Mouse (Mus musculus): ENCODE data around the gene Usp29.
"Not testable (repeated sequence)": the region's sequence is repeated elsewhere in the genome, so short reads cannot be mapped to it uniquely, and the experiment has no call there.

Gene Usp29

DNA sequence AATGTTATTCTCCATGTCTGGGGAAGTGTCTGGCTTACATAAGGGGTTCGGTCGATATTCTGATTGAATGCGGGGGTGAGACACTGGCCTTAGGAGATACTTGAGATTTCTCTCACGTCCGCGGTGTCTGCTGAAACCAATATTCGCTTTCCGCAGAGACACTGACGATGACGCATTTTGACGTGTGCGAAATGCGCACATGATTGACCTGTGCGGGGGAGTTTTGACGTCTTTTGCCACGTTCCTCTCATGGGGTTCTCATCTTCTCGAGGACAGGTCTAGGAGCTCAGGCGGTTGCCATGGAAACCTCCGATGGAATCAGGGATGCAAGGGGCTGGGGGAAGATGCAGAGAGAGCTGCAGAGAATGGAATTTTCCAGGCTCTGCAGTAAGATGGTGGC lies 144.1 kb downstream of the Usp29 start:
- no peak for DNase-seq (ENCODE audit: low read depth)

DNA sequence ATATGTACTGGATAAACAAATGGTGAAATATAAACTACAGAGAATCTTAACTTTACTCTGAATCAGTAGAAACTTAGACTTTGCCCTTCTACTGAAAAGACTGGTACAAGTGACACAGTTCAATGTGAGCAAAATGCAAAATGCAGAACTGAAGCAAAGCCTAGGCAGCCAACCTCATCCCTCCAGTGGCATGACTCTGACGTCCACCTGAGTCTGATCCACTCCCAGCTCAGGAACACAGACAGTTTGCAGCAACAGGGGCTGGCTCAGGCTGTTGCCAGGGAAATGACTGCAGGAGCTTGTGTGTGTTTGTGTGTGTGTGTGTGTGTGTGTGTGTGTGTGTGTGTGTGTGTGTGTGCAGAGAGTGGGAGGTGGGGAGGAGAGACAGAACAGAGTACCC lies 147.8 kb downstream of the Usp29 start:
- DNase-seq (ENCODE audit: low read depth): no peak

DNA sequence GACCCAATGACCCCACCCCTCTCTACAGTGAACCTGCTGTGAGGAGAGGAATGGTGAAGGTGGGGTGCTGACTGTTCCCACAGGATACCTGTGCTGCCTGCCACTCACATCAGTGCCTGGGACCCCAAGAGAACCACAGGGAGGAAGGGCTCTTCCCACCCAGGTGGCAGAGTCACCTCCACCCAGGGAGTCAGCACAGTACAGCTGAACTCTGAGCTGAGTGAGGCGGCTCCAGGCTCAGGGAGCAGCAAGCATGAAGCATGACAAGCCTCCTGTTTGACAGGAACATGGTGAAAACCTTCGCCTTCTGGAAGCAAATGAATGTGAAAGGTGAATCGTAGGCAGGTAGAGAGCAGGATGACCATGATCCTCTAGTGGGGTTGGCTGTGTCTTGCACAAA lies 148.5 kb downstream of the Usp29 start:
- not testable (repeated sequence) for DNase-seq (ENCODE audit: low read depth)

DNA sequence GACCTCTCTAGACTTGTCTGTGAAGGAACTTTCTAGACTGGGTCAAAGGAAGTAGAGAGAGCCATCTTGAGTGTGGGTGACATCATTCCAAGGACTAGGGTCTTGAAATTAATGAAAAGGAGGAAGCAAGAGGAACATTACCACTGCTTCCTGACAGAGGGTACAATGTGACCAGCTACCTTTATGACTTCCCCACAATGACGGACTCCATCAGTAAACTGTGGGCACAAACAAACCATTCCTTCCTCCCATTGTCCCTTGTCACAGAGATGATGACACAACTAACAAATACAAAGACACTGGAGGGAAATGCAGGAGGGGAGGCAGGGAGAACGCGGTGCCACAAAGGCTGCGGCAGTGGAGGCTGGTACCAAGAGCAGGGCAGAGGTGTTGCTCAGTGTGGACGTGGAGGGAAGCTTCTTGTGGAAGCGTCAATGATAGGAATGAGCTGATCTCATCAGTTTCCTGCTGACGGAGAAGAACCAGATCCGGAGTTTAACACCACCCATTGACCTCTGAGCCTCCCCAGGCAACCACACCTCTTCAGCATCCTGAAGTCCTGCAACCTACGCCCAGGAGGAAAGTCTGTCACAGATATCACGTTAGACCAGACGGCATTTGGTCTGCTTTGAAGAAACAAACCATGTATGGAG lies 149.3 kb downstream of the Usp29 start:
- no peak for DNase-seq (ENCODE audit: low read depth)

DNA sequence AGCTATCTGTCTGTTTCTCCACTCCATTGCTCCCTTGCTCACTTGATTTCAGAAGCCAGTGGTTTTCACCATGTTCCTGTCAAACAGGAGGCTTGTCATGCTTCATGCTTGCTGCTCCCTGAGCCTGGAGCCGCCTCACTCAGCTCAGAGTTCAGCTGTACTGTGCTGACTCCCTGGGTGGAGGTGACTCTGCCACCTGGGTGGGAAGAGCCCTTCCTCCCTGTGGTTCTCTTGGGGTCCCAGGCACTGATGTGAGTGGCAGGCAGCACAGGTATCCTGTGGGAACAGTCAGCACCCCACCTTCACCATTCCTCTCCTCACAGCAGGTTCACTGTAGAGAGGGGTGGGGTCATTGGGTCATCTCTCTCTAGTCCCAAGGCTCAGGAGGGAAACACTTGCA lies 150.5 kb downstream of the Usp29 start:
- DNase-seq (ENCODE audit: low read depth): not testable (repeated sequence)

DNA sequence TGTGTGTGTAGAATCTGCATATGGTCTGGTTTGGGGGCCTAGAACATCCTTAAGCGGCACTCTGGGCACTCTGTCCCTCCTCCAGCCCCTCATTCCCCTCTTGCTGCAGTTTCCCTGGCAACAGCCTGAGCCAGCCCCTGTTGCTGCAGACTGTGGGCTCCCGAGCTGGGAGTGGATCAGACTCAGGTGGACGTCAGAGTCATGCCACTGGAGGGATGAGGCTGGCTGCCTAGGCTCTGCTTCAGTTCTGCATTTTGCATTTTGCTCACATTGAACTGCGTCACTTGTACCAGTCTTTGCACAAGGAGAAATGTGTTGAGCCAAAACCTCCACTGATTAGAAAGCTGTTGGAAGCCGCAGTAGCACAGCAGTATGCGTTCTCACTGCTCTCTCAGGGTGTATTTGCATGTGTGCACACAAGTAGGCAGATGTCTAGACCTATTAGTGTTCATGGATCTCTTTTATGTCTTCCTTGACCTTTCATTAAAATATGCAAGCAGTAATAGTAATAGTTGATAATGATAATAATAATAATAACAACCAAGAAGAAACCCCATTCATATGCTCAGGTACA lies 151.2 kb downstream of the Usp29 start:
- no peak for DNase-seq (ENCODE audit: low read depth)

DNA sequence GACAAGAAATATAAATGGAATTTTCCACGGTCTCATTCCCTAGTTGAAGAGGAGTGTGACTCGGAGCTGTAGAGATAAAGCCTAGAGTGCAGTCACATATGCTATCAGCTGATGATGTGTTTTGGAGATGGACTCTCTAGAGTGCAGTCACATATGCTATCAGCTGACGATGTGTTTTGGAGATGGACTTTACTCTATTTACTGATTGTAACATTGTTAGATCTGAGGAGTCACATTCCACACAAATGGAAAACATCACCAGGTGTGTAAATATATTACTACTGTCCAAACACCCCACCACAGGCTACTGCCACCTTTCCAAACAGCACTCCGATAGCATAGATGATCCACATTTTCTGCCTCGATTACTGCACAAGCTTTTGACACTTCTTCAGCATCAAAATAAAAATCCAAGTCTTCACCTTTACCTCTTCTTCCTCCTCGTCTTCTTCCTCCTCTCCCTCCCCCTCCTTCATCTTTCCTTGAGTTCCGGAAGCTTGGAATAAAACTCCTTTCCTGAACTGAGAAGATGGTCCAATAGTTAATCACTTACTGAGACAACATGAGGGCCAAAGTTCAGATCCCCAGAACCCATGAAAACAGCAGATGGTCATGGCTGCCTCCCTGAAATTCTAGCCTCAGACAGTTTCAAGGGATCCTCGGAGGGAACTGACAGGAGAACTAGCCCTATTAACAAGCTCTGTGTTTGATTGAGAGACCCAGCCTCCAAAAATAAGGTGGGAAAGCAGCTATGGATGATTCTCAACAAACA lies 153.2 kb downstream of the Usp29 start:
- DNase-seq (ENCODE audit: low read depth): no peak

DNA sequence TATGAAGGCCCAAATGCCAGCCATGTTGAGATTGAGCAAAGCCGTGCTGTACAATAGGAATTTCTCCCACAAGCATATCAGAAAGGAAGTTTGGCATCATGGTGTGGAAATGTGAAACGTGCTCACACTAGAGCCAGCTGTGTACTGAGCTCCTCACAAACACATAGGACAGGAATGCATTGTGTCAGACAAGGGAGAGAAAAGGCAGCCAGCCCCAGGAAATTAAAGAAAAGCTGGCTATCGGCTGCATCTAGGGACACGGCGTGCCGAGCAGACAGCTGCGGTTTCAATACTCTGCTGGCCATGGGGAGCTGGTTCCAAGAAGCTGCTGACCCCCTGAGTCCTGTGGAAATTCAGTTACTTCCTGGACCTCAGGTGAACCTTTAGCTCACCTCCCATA lies 155.0 kb downstream of the Usp29 start:
- no peak for DNase-seq (ENCODE audit: low read depth)

DNA sequence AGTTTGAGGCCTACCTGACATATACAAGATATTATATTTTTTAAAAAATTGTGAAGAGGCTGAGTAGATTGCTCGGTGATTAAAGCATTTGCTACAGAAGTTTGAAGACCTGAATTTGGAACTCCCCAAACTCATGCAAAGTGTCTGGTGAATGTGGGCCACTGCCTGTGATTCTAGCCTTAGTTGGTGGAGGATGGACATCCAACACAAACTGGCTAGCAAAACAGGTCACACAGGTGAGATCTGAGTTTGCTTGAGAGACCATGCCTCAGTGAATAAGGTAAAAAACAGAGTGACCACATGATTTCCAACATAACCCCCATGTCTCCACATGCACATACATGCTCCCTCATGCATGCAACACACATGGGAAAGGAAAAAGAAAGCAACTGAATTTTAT lies 156.5 kb downstream of the Usp29 start:
- no peak for DNase-seq (ENCODE audit: low read depth)

DNA sequence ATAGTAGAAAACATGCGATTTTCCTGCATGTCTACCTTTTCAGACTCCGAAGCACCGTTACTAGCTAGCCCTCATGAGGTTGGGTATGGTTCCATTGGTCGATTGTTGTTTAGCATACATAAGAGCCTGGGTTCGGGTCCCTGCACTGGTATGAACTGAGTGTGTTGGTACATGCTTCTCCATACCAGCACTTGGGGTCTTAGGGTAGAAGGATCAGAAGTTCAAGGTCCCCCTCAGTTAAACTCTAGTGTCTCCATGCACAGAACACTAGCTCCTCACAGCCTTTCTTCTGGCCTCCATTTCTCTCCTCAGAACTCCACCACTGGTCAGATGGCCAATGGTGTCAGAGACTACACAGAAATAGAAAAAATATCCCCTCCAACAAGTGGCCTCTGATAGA lies 159.5 kb downstream of the Usp29 start:
- DNase-seq (ENCODE audit: low read depth): no peak

DNA sequence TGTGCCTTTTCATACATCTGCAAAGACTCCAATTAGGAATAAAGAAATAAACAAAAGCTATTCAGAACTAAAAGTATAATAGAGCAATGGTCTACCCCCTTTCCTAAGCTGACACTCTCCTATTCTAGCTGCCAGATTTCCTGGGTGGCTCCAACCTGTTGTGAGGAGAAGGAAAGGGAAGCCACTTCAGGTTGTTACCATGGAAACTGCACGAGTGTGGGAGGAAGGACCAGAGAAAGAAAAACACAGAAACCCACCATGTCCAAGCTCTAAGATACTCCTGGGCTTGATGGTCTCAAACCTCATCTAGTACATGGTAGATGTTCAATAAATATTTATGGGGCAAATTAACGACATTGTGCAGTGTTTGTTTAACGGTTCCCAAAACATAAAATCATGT lies 160.8 kb downstream of the Usp29 start:
- no peak for DNase-seq (ENCODE audit: low read depth)

DNA sequence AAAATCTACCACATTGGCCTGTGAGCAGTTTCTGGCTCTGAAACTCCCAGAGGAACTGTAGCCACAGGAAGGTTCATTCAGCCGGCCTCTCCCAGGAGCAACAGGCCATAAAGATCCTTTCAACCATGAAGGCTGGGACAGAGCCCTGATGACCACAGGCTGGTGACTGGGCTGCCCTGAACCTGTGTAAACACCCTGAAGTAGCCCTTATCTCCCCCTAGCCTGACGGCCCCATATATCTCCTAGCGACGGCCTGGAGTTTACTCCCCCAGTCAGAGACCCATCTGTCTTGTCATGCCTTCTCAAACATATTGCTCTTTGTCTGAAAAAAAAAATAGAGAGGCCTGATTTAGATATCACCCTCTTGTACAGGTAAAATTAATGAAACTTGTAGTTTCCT lies 166.6 kb downstream of the Usp29 start:
- not testable (repeated sequence) for DNase-seq (ENCODE audit: low read depth)

DNA sequence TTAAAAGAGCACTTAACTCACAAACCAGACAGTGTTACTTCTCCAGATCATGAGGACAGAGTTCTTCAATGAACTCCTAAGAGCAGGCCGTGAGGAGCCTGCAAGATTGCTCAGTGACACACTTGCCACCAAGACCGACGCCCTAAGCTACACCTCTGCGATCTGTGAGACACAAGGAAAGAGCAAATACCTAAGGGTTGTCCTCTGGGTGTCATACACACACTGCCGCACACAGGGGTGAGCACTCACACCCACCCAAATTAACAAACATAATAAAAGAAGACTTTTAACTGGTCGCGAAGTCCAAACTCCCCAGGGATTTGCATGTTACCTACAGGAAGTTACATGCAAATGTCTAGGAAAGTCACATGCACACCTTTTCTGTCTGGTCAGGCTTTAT lies 170.3 kb downstream of the Usp29 start:
- no peak for DNase-seq (ENCODE audit: low read depth)

DNA sequence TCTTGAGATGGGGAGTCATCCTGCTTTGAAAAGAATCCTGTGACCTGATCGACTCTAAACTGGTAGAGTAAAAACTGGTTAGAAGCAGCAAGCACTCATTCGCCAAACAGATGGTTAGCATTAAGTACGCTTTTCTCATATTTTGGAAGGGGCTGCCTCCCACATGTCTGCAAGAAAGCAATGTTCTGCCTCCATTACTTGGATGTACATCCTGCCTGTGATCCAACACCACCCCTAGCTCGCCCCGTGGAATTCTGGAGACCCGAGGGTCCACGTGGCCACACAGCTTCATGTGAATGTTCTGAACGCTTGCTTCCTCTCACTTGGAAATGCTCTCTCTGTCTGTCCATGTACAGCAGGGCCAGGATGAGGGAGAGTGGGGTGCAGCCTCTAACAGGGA lies 173.1 kb downstream of the Usp29 start:
- DNase-seq (ENCODE audit: low read depth): no peak

DNA sequence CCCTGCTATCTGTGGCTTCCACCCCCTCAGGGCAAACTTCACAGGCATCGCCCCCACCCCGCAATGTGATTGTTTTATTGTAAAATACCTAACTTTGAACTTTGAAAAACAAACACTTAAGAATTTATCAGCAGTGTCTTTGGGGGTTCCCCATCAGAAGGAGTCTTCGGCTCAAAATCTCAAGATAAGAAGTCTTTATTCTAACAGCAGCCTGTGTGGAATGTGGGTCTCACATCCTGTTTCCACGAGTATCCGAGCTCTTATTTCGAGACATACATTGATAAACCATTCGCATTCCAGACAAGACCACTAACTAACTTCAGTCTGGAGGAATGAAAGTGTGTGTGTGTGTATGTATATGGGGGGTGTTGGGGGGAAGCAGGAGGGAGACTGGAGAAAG lies 180.1 kb downstream of the Usp29 start:
- no peak for DNase-seq (ENCODE audit: low read depth)

DNA sequence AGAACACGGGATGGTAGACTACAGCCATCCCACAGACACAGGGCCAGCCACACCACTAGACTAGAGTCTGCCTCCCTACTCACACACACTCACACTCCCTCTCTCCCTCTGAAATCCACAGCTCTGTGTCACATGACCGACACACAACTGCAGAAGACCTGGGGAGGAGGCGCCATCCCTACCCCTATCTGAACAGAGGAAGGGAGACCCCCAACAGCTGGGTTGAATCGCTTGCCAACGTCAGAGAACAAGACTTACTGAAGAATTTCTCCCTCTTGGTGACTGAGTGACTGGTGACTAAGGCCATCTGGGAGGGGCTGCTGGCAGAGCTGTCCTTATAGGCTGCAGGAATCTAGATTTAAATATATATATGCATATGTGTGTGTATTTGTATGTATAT lies 181.4 kb downstream of the Usp29 start:
- DNase-seq (ENCODE audit: low read depth): no peak

DNA sequence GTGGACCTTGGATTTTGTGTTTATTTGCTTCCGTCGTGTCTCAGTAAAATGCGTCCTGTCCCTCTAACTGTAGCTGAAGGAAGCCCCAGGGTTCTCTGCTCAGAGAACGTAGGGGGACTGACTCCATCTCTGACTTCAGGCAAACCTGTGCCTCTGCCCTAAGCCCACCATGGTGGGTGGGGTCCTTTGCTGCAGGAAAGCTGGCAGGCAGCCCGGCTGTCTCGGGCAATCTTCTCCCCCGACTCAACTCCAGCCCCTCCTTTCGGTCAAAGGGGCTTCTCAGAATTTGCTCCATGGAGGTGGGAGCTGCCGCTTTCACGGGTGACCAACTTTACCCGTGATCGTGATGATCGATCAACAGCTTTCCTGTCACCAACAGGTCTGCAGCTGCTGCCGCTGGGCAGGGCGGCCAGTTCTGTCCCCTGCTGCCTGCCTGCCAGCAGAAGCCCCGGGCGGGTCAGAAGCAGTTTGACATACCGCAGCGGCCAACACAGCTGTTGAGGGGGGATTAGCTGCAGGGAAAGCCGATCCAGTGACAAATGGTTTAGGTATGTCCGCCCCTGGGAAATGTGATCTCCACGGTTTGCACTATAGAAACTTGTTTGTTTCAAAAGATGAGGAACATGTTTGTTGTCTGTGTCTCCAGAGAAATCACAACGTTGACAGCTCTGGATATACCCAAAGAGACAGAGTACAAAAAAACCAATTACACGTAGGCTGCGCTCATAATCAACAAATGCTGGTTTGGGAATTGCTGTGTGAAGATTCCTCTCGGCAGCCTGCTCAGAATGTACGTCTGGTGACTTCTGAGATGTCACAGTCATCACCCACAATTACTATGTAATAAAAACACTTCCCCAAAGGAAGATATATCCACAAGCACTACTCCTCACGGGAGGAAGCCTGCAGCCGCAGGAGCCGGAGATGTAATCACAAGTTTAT lies 183.3 kb downstream of the Usp29 start:
- DNase-seq (ENCODE audit: low read depth): no peak

DNA sequence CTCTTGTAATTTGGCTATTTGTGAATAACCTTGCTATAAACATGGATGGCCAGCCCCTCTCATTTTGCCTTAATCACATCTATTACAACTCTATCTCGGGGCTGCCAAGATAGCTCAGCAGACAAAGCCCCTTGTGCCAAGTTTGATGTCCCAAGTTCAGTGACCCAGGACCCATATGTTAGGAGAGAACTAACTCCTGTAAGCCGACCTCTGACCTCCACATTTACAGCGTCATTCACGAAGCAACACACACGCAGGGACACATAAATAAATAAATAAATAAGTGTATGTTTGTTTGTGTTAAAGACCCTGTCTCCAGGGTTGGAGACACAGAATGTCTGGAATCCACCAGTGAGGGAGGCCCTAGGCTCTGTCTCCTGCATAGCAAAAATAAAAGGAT lies 186.7 kb downstream of the Usp29 start:
- no peak for DNase-seq (ENCODE audit: low read depth)

DNA sequence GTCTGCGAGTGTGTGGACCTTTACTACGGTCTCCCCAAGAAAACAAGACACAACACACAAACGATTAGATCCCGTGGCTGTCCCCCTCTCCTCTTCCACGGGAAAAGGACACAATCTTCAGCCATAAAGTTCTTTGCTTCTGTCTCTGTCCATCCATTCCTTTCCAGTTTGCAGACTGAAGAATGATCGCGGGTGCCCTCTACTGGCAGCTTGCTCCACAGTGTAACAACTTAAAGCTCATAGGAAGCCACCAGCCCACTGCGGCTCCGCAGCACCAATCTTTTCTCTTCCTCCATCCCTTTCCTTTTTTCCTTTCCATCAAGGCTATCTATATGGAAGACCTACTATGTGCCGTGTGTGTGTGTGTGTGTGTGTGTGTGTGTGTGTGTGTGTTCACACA lies 187.9 kb downstream of the Usp29 start:
- DNase-seq (ENCODE audit: low read depth): peak; percentile 24

DNA sequence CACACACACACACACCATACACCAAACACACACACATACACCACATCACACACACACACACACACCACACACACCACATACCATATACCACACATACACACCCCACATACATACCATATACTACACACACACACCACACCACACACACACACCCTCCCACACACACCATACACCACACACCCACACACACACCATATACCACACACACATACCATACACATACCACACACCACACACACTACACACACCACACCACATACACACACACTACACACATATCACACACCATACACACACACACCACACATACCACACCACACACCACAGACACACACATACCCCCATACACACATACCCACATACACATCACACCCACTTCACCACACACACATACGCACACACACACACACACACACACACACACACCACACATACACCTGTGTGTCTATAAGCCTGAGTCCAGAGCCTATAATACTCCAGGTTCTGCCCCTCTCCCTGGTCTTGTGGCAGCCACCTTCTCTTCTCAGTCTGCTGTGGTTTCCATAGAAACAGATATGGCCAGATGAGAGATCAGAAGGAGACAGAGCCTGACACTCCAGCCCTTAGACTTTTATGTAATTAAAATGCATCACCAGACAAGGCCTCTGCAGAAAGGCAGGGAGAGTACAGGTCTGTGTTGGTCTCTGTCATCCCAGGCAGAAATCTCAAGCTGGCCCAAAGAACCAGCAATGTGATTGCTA lies 188.9 kb downstream of the Usp29 start:
- no peak for DNase-seq (ENCODE audit: low read depth)

DNA sequence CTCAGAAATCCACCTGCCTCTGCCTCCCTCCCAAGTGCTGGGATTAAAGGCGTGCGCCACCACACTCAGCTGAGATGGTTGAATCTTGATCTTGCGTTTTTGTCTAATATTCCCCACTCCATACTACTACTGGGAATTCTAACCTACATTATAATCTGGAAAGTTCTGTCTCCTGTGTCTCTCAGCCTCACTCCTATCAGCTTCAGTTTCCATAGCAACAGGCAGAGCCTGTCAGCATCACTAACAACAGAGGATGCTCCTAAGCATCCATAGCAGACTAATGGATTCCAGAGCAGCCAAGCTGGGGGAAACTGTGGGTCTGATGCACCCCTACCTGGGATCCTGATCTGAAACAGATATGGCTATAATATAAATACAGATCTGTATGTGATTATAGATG lies 193.1 kb downstream of the Usp29 start:
- no peak for DNase-seq (ENCODE audit: low read depth)

Measured in fibroblast of lung, adult 2 months (primary cell).